Mouse (Mus musculus) hindbrain, embryonic 16.5 days (tissue): Measurements from ENCODE around the gene Otop2. TPM values are rescaled to one million over a fixed set of nuclear protein-coding genes. Genes with fewer than 3 reads are reported as not detected.
A peak's percentile ranks its signal among the peaks of the same experiment; 100 is the strongest.

Experiments
- ATAC-seq: fragments of 200-750 bp; cut with Nextera tagmentation; 2 replicates; pipeline ENCODE4 v1.8.0; 2017; ENCODE audit warnings: moderate TSS enrichment, moderate library complexity
- H3K27ac ChIP-seq: fragments of 300-500 bp; sonication (generic); 2 replicates; pipeline ENCODE4 v1.5.1; 2014; ENCODE audit warnings: low read depth, mild to moderate bottlenecking, control low read depth, low read length, moderate library complexity
- H3K27me3 ChIP-seq: fragments of 300-500 bp; sonication (generic); replicated peaks from 2 replicates; pipeline ENCODE4 v1.6.1; 2014; ENCODE audit warnings: low read length; ENCODE audit not compliant: control insufficient read depth, insufficient read depth
- H3K36me3 ChIP-seq: fragments of 300-500 bp; sonication (generic); 2 replicates; pipeline ENCODE4 v1.6.1; 2014; ENCODE audit warnings: mild to moderate bottlenecking, low read length, moderate library complexity, mixed read lengths; ENCODE audit not compliant: control insufficient read depth, insufficient read depth
- H3K4me1 ChIP-seq: fragments of 300-500 bp; sonication (generic); 2 replicates; pipeline ENCODE4 v1.6.1; 2014; ENCODE audit warnings: low read depth, low read length; ENCODE audit not compliant: control insufficient read depth, insufficient read depth
- H3K4me2 ChIP-seq: fragments of 300-500 bp; sonication (generic); 2 replicates; pipeline ENCODE4 v1.6.1; 2014; ENCODE audit warnings: mild to moderate bottlenecking, low read length, control low read depth, moderate library complexity
- H3K4me3 ChIP-seq: fragments of 300-500 bp; sonication (generic); 2 replicates; pipeline ENCODE4 v1.5.1; 2014; ENCODE audit warnings: mild to moderate bottlenecking, low read length, control low read depth, moderate library complexity
- H3K9ac ChIP-seq: fragments of 300-500 bp; sonication (generic); 2 replicates; pipeline ENCODE4 v1.6.1; 2014; ENCODE audit warnings: low read depth, mild to moderate bottlenecking, control low read depth, low read length, moderate library complexity
- H3K9me3 ChIP-seq: fragments of 300-500 bp; sonication (generic); 2 replicates; pipeline ENCODE4 v1.6.1; 2014; ENCODE audit warnings: mild to moderate bottlenecking, low read length, moderate library complexity; ENCODE audit not compliant: control insufficient read depth
- WGBS: fragments of 180-500 bp; shearing (Covaris S2); extraction: QIAGEN DNeasy Blood & Tissue Kit; methylation state at CpG from one replicate; pipeline ENCODE4 v1.1.7; 2014; 5-methylcytosine and 5-hydroxymethylcytosine counted together
- polyA plus RNA-seq: library from polyadenylated mRNA; unstranded; fragments of >200 nt; fragmentation: Nextera tagmentation; extraction: Ambion mirVana; gene quantifications from 2 replicates; pipeline ENCODE4 v1.2.1, GENCODE M21; 2015

Otop2 gene
- 0.06 and 0.18 TPM in 2 replicates for polyA plus RNA-seq

- Histone ChIP-seq H3K4me2 (no peak within 1 kb of the TSS), H3K4me3 (no peak within 1 kb of the TSS), H3K36me3 (no peaks in the 10 kb centered on the region), H3K9ac (no peak within 1 kb of the TSS), H3K27me3 (no peaks in the 10 kb centered on the region), H3K4me1 (no peaks in the 10 kb centered on the region), H3K9me3 (no peaks in the 10 kb centered on the region), H3K27ac (no peak within 1 kb of the TSS)
- ATAC-seq = no peak
- 14% methylated on average over 8 of the region's 8 CpGs for WGBS
Measured at GRCm38 (mm10) chr11:115306863-115307262, at the start of gene Otop2. Gene Otop2 (plus strand): TSS chr11:115307163.

- Histone ChIP-seq H3K4me1 (no peaks in the 10 kb centered on the region), H3K4me2 (peak overlapping the region; percentile 40), H3K36me3 (no peaks in the 10 kb centered on the region), H3K9me3 (no peaks in the 10 kb centered on the region), H3K27ac (no peak overlapping the region), H3K4me3 (peak overlapping the region; percentile 26), H3K27me3 (peaks cover 47% of the 10 kb centered on the region), H3K9ac (no peak overlapping the region)
- ATAC-seq = no peak
- WGBS = 18% methylated on average over 56 of the region's 59 CpGs
Measured at GRCm38 (mm10) chr11:115257775-115258510, 49.0 kb upstream of the Otop2 start.

- Histone ChIP-seq H3K4me2 (no peak overlapping the region), H3K4me1 (no peaks in the 10 kb centered on the region), H3K36me3 (no peaks in the 10 kb centered on the region), H3K27ac (no peak overlapping the region), H3K9me3 (no peaks in the 10 kb centered on the region), H3K9ac (no peak overlapping the region), H3K27me3 (peaks cover 48% of the 10 kb centered on the region), H3K4me3 (no peak overlapping the region)
- WGBS = 90% methylated on average over 4 of the region's 4 CpGs
- ATAC-seq = no peak
Measured at GRCm38 (mm10) chr11:115259134-115259533, 47.8 kb upstream of the Otop2 start.

- Histone ChIP-seq H3K4me2 (no peak overlapping the region), H3K4me3 (no peak overlapping the region), H3K36me3 (no peaks in the 10 kb centered on the region), H3K4me1 (peaks cover 18% of the 10 kb centered on the region), H3K27ac (no peak overlapping the region), H3K9ac (no peak overlapping the region), H3K27me3 (peaks cover 64% of the 10 kb centered on the region), H3K9me3 (no peaks in the 10 kb centered on the region)
- no peak for ATAC-seq
- 73% methylated on average over 11 of the region's 11 CpGs for WGBS
Measured at GRCm38 (mm10) chr11:115262954-115263353, 44.0 kb upstream of the Otop2 start.

GRCm38 (mm10) chr11:115264136-115264861, 42.7 kb upstream of the Otop2 start:
- Histone ChIP-seq H3K27ac (no peak overlapping the region), H3K4me3 (no peak overlapping the region), H3K36me3 (peaks cover 9% of the 10 kb centered on the region), H3K27me3 (peaks cover 70% of the 10 kb centered on the region), H3K9me3 (no peaks in the 10 kb centered on the region), H3K9ac (no peak overlapping the region), H3K4me2 (no peak overlapping the region), H3K4me1 (peaks cover 18% of the 10 kb centered on the region)
- ATAC-seq = no peak
- 73% methylated on average over 7 of the region's 7 CpGs for WGBS

- 0 out of 2 replicates have a peak overlapping the region, but pooled peaks have one; percentile 14 for H3K9ac ChIP-seq
Measured at GRCm38 (mm10) chr11:115264862-115265668, 41.9 kb upstream of the Otop2 start.

GRCm38 (mm10) chr11:115265771-115266399, 41.1 kb upstream of the Otop2 start:
- 6% methylated on average over 20 of the region's 20 CpGs for WGBS
- Histone ChIP-seq H3K4me1 (peaks cover 18% of the 10 kb centered on the region), H3K9me3 (no peaks in the 10 kb centered on the region), H3K9ac (no peak overlapping the region), H3K27ac (no peak overlapping the region), H3K36me3 (peaks cover 9% of the 10 kb centered on the region), H3K4me3 (peak overlapping the region; percentile 3; the same call in 1 of the 2 replicates), H3K4me2 (no peak overlapping the region; the same call in 1 of the 2 replicates), H3K27me3 (peaks cover 63% of the 10 kb centered on the region)
- ATAC-seq = no peak

More at GRCm38 (mm10) chr11:115264862-115265668, 41.9 kb upstream of the Otop2 start:
- 6% methylated on average over 37 of the region's 39 CpGs for WGBS
- H3K27ac ChIP-seq = no peak overlapping the region
- H3K9me3 ChIP-seq = no peaks in the 10 kb centered on the region
- H3K27me3 ChIP-seq = peaks cover 70% of the 10 kb centered on the region
- H3K4me1 ChIP-seq = peaks cover 18% of the 10 kb centered on the region
- H3K36me3 ChIP-seq = peaks cover 9% of the 10 kb centered on the region
- H3K4me2 ChIP-seq = peak overlapping the region; percentile 54
- H3K4me3 ChIP-seq = peak overlapping the region; percentile 19
- ATAC-seq = no peak

- H3K36me3 ChIP-seq = peaks cover 9% of the 10 kb centered on the region
- H3K9ac ChIP-seq = no peak overlapping the region
- H3K9me3 ChIP-seq = no peaks in the 10 kb centered on the region
- peak overlapping the region; percentile 35 for H3K4me3 ChIP-seq
- peaks cover 18% of the 10 kb centered on the region for H3K4me1 ChIP-seq
- WGBS = under 1% methylated on average over 21 of the region's 22 CpGs
- no peak for ATAC-seq
- H3K4me2 ChIP-seq = peak overlapping the region; percentile 55
- peaks cover 59% of the 10 kb centered on the region for H3K27me3 ChIP-seq
- no peak overlapping the region for H3K27ac ChIP-seq
Measured at GRCm38 (mm10) chr11:115266400-115266778, 40.6 kb upstream of the Otop2 start.
